Mouse (Mus musculus) cortical plate, adult 2 months (tissue): ENCODE results near the gene Dst.

Experiments
- CTCF ChIP-seq: fragments of 200-500 bp; IDR thresholded peaks from 2 replicates; pipeline ENCODE4 v1.5.1; 2011; ENCODE audit warnings: mild to moderate bottlenecking, control low read depth, low read length; ENCODE audit not compliant: insufficient read depth; ENCODE audit errors: extremely low read depth
- POLR2A ChIP-seq: fragments of 200-500 bp; IDR thresholded peaks from 2 replicates; pipeline ENCODE4 v1.6.1; 2011; ENCODE audit warnings: mild to moderate bottlenecking, low read length, control low read depth; ENCODE audit not compliant: insufficient read depth; ENCODE audit errors: extremely low read depth

DNA sequence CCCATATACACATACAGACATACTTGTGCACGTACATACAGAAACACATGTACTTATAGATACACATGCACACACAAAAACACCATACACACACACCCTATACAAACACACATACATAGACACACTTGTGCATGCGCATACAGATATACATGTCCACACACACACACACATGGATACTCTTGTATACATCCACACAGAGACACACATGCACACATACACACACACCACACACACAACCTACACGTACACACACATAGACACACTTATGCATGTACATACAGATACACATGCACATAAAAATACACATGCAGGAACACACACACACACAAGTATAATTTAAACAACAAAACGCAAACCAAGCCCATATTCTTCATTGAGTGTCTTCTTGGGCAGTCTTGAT is 57.8 kb downstream of the Dst start:
- TF ChIP-seq POLR2A (no peak), CTCF (no peak)
